In the genomic region with DNA sequence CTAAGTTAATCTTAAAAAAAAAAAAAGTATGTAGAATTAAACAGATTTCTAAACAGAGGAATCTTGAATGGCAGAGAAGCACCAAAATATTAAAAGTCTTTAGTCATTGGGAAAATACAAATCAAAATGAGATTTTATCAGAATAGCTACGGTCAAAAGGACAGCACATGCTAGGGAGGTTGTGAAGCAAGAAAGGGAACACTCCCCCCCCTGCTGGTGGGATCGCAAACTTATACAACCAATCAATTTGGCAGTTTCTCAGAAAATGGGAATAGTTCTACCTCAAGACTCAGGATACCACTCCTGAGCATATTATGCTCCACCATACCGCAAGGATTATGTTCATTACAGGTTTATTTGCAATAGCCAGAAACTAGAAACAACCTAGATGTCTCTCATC, we compare ENCODE assay signal across 16 mouse cellular contexts.
DNase-seq lines count a peak whose midpoint lies in the region; ATAC-seq and TF ChIP-seq lines count a peak whose summit lies in the region.
"Had no signal": no experiment of that assay in that cellular context is flagged by ENCODE, and none has a peak within 500 bp of the region (broad histone marks: within the 10 kb centered on the region; RNA-seq: fewer than 3 reads in every experiment).

No protein-coding gene starts in this region.

- WGBS in lung, adult 2 months = 52% methylated on average over 3 of the region's 3 CpGs
- WGBS in stomach, postnatal 0 days = 54% methylated on average over 3 of the region's 3 CpGs

- no peak overlapping the region for H3K4me2 ChIP-seq in stomach, postnatal 0 days (replicated peaks; ENCODE audit: low read depth)
- H3K4me2 ChIP-seq: embryonic facial prominence, embryonic 15.5 days; limb, embryonic 12.5 days had no signal

- no peak overlapping the region for H3K27ac ChIP-seq in gastrocnemius, adult 2 months
- no peak overlapping the region for H3K27ac ChIP-seq in stomach, postnatal 0 days (replicated peaks)
- H3K27ac ChIP-seq: embryonic facial prominence, embryonic 15.5 days; limb, embryonic 12.5 days had no signal

- no peaks in the 10 kb centered on the region for H3K9me3 ChIP-seq in stomach, postnatal 0 days (ENCODE audit: control insufficient read depth, low read length)
- H3K9me3 ChIP-seq: embryonic facial prominence, embryonic 15.5 days; limb, embryonic 12.5 days had no signal

- H3K27me3 ChIP-seq in stomach, postnatal 0 days (ENCODE audit: control insufficient read depth, insufficient read depth, low read length) = no peaks in the 10 kb centered on the region
- H3K27me3 ChIP-seq: embryonic facial prominence, embryonic 15.5 days; limb, embryonic 12.5 days had no signal

- no peak for ATAC-seq in stomach, postnatal 0 days (ENCODE audit: low FRiP score, low TSS enrichment)
- ATAC-seq: forebrain, embryonic 16.5 days; hindbrain, embryonic 16.5 days had no signal

- no peak for DNase-seq in gastrocnemius, adult 2 months
- no peak for DNase-seq in gastrocnemius, postnatal 36 days
- DNase-seq in lung, postnatal 36 days = peak; percentile 11
- no peak for DNase-seq in lung, adult 2 months
- DNase-seq in adrenal gland, postnatal 10 days = peak; percentile 40
- no peak for DNase-seq in stomach, postnatal 0 days (ENCODE audit: low spot score)
- DNase-seq in cerebellum, adult 11-12 months = no peak
- no peak for DNase-seq in urinary bladder, adult 18-20 months (ENCODE audit: low spot score in 2 of 2)
- DNase-seq: heart, postnatal 10 days; kidney, postnatal 10 days; right cerebral cortex, adult 18-20 months; thymus, adult 18-20 months had no signal

- H3K4me3 ChIP-seq in gastrocnemius, adult 2 months = no peak overlapping the region
- H3K4me3 ChIP-seq in lung, adult 2 months (replicated peaks; ENCODE audit: extremely low read depth, low read depth, low read length) = no peak overlapping the region
- H3K4me3 ChIP-seq in stomach, postnatal 0 days (ENCODE audit: low read depth, low read length) = no peak overlapping the region
- H3K4me3 ChIP-seq: embryonic facial prominence, embryonic 15.5 days; limb, embryonic 12.5 days had no signal

- TF ChIP-seq CTCF in gastrocnemius, adult 2 months (IDR thresholded peaks at IDR 0.05) = peak; percentile 7; the same call in 1 of the 2 replicates
- no peak for TF ChIP-seq CTCF in lung, adult 2 months (IDR thresholded peaks at IDR 0.05; ENCODE audit: insufficient read depth, low read length)
- peak; percentile 20; the same call in 1 of the 2 replicates for TF ChIP-seq CTCF in stomach, postnatal 0 days (IDR thresholded peaks at IDR 0.05; ENCODE audit: low read depth)

- no peak for TF ChIP-seq EP300 in stomach, postnatal 0 days (optimal IDR thresholded peaks at IDR 0.05)

- no peak for TF ChIP-seq POLR2A in lung, adult 2 months (IDR thresholded peaks at IDR 0.05; ENCODE audit: borderline replicate concordance, extremely low read depth, low read depth, low read length)

- intact Hi-C loops in gastrocnemius, adult 2 months (cut with DNase I) = no loop called here
- intact Hi-C loops in gastrocnemius, postnatal 36 days (cut with DNase I) = no loop called here

- no peaks in the 10 kb centered on the region for H3K4me1 ChIP-seq in lung, adult 2 months (ENCODE audit: control insufficient read depth, insufficient read depth, low read length)
- no peaks in the 10 kb centered on the region for H3K4me1 ChIP-seq in stomach, postnatal 0 days (replicated peaks; ENCODE audit: control insufficient read depth, insufficient read depth)
- H3K4me1 ChIP-seq: embryonic facial prominence, embryonic 15.5 days; limb, embryonic 12.5 days had no signal

- H3K9ac ChIP-seq in stomach, postnatal 0 days (ENCODE audit: low read length) = no peak overlapping the region
- H3K9ac ChIP-seq: embryonic facial prominence, embryonic 15.5 days; limb, embryonic 12.5 days had no signal

- H3K36me3 ChIP-seq in stomach, postnatal 0 days (ENCODE audit: control insufficient read depth, insufficient read depth, low read length) = no peaks in the 10 kb centered on the region
- H3K36me3 ChIP-seq: embryonic facial prominence, embryonic 15.5 days; limb, embryonic 12.5 days had no signal

Comparison
In these comparisons a context has a peak if more than half of its experiments do, and no peak if none do; other contexts are left out.
1. DNase-seq: peak in lung, postnatal 36 days (single experiment) and adrenal gland, postnatal 10 days (single experiment); none in gastrocnemius, adult 2 months (single experiment), gastrocnemius, postnatal 36 days (0 of 2), lung, adult 2 months (single experiment), stomach, postnatal 0 days (single experiment), cerebellum, adult 11-12 months (single experiment) and urinary bladder, adult 18-20 months (0 of 2).